In the genomic region with DNA sequence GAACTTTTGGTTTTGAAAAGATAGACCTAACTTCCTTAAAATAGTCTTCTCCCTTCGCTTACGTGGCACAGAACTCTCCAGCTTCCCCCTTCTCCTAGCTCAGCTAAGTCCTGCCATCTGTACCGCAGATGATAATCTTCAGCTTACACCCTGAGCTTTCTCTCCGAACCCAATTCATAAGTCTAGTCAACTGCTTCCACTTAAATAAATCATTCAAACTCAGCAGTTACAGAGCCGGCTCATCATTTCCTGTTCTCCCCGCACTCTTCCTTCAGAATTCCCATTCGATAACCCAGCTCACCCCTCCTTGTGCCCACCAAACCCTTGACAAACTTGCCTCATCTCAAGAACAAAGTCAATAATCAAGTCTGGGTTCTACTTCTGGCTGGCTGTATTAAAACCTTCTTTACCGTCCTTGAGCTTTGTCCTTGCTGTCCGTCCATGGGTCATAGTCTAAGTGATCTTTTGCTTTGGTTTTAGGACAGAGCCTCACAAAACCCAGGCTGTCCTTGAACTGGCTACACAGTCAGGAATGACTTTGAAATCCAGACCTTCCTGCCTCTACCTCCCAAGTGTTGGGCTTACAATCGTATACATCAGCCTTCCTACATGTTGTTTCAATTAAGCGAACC, we compare ENCODE assay signal across 8 mouse cellular contexts. TPM values are rescaled to one million over a fixed set of nuclear protein-coding genes. Genes with fewer than 3 reads are reported as not detected.
DNase-seq lines count a peak whose midpoint lies in the region; ATAC-seq and TF ChIP-seq lines count a peak whose summit lies in the region.

No protein-coding gene starts in this region.

- no peak for TF ChIP-seq POLR2A in cortical plate, adult 2 months (IDR thresholded peaks at IDR 0.05; ENCODE audit: extremely low read depth, insufficient read depth, low read length)

- 0 out of 2 replicates have a peak overlapping the region, but pooled peaks have one; percentile 40 for H3K27ac ChIP-seq in kidney, embryonic 16.5 days (ENCODE audit: low read length)
- H3K27ac ChIP-seq in cortical plate, adult 2 months (ENCODE audit: insufficient read depth, low read length), result no peak overlapping the region
- no peak overlapping the region; the same call in 1 of the 2 replicates for H3K27ac ChIP-seq in hindbrain, embryonic 16.5 days (ENCODE audit: low read depth, low read length)
- H3K27ac ChIP-seq in midbrain, embryonic 16.5 days (ENCODE audit: low read length), result no peak overlapping the region

- no peak for ATAC-seq in kidney, embryonic 16.5 days (ENCODE audit: low FRiP score, low TSS enrichment)
- no peak for ATAC-seq in hindbrain, embryonic 16.5 days
- ATAC-seq in midbrain, embryonic 16.5 days, result no peak

- no peak for DNase-seq in kidney, adult 8-10 months
- no peak for DNase-seq in left cerebral cortex, adult 18-20 months (ENCODE audit: low spot score in 2 of 2)
- no peak for DNase-seq in urinary bladder, postnatal 25 days (ENCODE audit: low spot score)
- DNase-seq in left cerebral cortex, postnatal 4 days, result no peak

- peak overlapping the region; percentile 86 for H3K9ac ChIP-seq in kidney, embryonic 16.5 days (replicated peaks; ENCODE audit: low read length)
- peak overlapping the region; percentile 72 for H3K9ac ChIP-seq in hindbrain, embryonic 16.5 days (ENCODE audit: low read depth, low read length)
- H3K9ac ChIP-seq in midbrain, embryonic 16.5 days (ENCODE audit: low read depth, low read length), result peak overlapping the region; percentile 72

- intact Hi-C loops in left cerebral cortex, postnatal 4 days (cut with DNase I), result no loop called here

- peaks cover 5% of the 10 kb centered on the region; the same call in 1 of the 2 replicates for H3K9me3 ChIP-seq in kidney, embryonic 16.5 days (ENCODE audit: low read length)
- peaks cover 5% of the 10 kb centered on the region for H3K9me3 ChIP-seq in hindbrain, embryonic 16.5 days (ENCODE audit: control insufficient read depth, low read length)
- no peaks in the 10 kb centered on the region; the same call in 1 of the 2 replicates for H3K9me3 ChIP-seq in midbrain, embryonic 16.5 days (replicated peaks; ENCODE audit: control insufficient read depth, low read length, poor library complexity, severe bottlenecking)

- peak overlapping the region; percentile 82 for H3K4me3 ChIP-seq in kidney, embryonic 16.5 days (ENCODE audit: low read length)
- peak overlapping the region; percentile 47 for H3K4me3 ChIP-seq in cortical plate, adult 2 months (ENCODE audit: insufficient read depth, low read length)
- peak overlapping the region; percentile 71 for H3K4me3 ChIP-seq in hindbrain, embryonic 16.5 days (ENCODE audit: low read length)
- H3K4me3 ChIP-seq in midbrain, embryonic 16.5 days (ENCODE audit: low read depth, low read length), result peak overlapping the region; percentile 63

- WGBS in kidney, embryonic 16.5 days, result 57% methylated on average over 11 of the region's 11 CpGs
- WGBS in hindbrain, embryonic 16.5 days, result 68% methylated on average over 11 of the region's 11 CpGs
- WGBS in midbrain, embryonic 16.5 days, result 72% methylated on average over 11 of the region's 11 CpGs

- peaks cover 13% of the 10 kb centered on the region for H3K4me1 ChIP-seq in kidney, embryonic 16.5 days (ENCODE audit: insufficient read depth, low read length)
- H3K4me1 ChIP-seq in cortical plate, adult 2 months (ENCODE audit: control insufficient read depth, insufficient read depth, low read length), result peaks cover 3% of the 10 kb centered on the region; the same call in 1 of the 2 replicates
- peaks cover 12% of the 10 kb centered on the region for H3K4me1 ChIP-seq in hindbrain, embryonic 16.5 days (ENCODE audit: control insufficient read depth, insufficient read depth, low read depth, low read length)
- H3K4me1 ChIP-seq in midbrain, embryonic 16.5 days (ENCODE audit: control insufficient read depth, insufficient read depth, low read length), result peaks cover 10% of the 10 kb centered on the region

- H3K27me3 ChIP-seq in kidney, embryonic 16.5 days (ENCODE audit: insufficient read depth, low read length), result no peaks in the 10 kb centered on the region
- no peaks in the 10 kb centered on the region for H3K27me3 ChIP-seq in hindbrain, embryonic 16.5 days (replicated peaks; ENCODE audit: control insufficient read depth, insufficient read depth, low read length)
- H3K27me3 ChIP-seq in midbrain, embryonic 16.5 days (ENCODE audit: control insufficient read depth, insufficient read depth, low read depth, low read length), result no peaks in the 10 kb centered on the region

- peaks cover 22% of the 10 kb centered on the region for H3K36me3 ChIP-seq in kidney, embryonic 16.5 days (ENCODE audit: insufficient read depth, low read length)
- H3K36me3 ChIP-seq in hindbrain, embryonic 16.5 days (ENCODE audit: control insufficient read depth, insufficient read depth, low read length), result peaks cover 9% of the 10 kb centered on the region
- H3K36me3 ChIP-seq in midbrain, embryonic 16.5 days (ENCODE audit: control insufficient read depth, insufficient read depth, low read length), result peaks cover 3% of the 10 kb centered on the region

- no peak for TF ChIP-seq CTCF in cortical plate, adult 2 months (IDR thresholded peaks at IDR 0.05; ENCODE audit: extremely low read depth, insufficient read depth, low read length)

- H3K4me2 ChIP-seq in kidney, embryonic 16.5 days (replicated peaks; ENCODE audit: low read depth, low read length), result peak overlapping the region; percentile 78
- H3K4me2 ChIP-seq in hindbrain, embryonic 16.5 days (ENCODE audit: low read length), result peak overlapping the region; percentile 86
- H3K4me2 ChIP-seq in midbrain, embryonic 16.5 days (ENCODE audit: low read length), result peak overlapping the region; percentile 72

RNA-seq across cellular contexts. Expression of a gene that starts 0.6 kb away (rescaled TPM):
- polyA plus RNA-seq in kidney, embryonic 16.5 days (2015; fragmentation: Nextera tagmentation; extraction: Ambion mirVana), result 72.9 and 84.2 TPM in 2 replicates
- 64.2 and 64.6 TPM in 2 replicates for polyA plus RNA-seq in cortical plate, adult 2 months (2012; rRNA removed)
- polyA plus RNA-seq in hindbrain, embryonic 16.5 days (2015; fragmentation: Nextera tagmentation; extraction: Ambion mirVana), result 60.8 and 63.1 TPM in 2 replicates
- 62.4 and 63.5 TPM in 2 replicates for polyA plus RNA-seq in midbrain, embryonic 16.5 days (2015; fragmentation: Nextera tagmentation; extraction: Ambion mirVana)
- 10 to 100 TPM; 56.4 to 58.1 TPM for total RNA-seq in left cerebral cortex, adult 18-20 months (2021)
- 10 to 100 TPM; 38.8 to 44.1 TPM for total RNA-seq in left cerebral cortex, postnatal 4 days (2021)

RNA-seq across cellular contexts. Expression of a gene that starts 0.9 kb away (rescaled TPM):
- polyA plus RNA-seq in kidney, embryonic 16.5 days (2015; fragmentation: Nextera tagmentation; extraction: Ambion mirVana), result 6.0 and 6.5 TPM in 2 replicates
- 7.0 and 8.2 TPM in 2 replicates for polyA plus RNA-seq in cortical plate, adult 2 months (2012; rRNA removed)
- 6.3 and 8.1 TPM in 2 replicates for polyA plus RNA-seq in hindbrain, embryonic 16.5 days (2015; fragmentation: Nextera tagmentation; extraction: Ambion mirVana)
- polyA plus RNA-seq in midbrain, embryonic 16.5 days (2015; fragmentation: Nextera tagmentation; extraction: Ambion mirVana), result 6.9 and 7.3 TPM in 2 replicates
- 1 to 10 TPM; 2.0 to 2.4 TPM for total RNA-seq in left cerebral cortex, adult 18-20 months (2021)
- 1 to 10 TPM; 3.1 to 3.6 TPM for total RNA-seq in left cerebral cortex, postnatal 4 days (2021)

RNA-seq across cellular contexts. Expression of a gene that starts 23.1 kb away (rescaled TPM):
- polyA plus RNA-seq in kidney, embryonic 16.5 days (2015; fragmentation: Nextera tagmentation; extraction: Ambion mirVana), result 0.52 and 0.86 TPM in 2 replicates
- 0.38 and 0.45 TPM in 2 replicates for polyA plus RNA-seq in cortical plate, adult 2 months (2012; rRNA removed)
- 0.54 and 0.84 TPM in 2 replicates for polyA plus RNA-seq in hindbrain, embryonic 16.5 days (2015; fragmentation: Nextera tagmentation; extraction: Ambion mirVana)
- 0.49 and 1.1 TPM in 2 replicates for polyA plus RNA-seq in midbrain, embryonic 16.5 days (2015; fragmentation: Nextera tagmentation; extraction: Ambion mirVana)
- under 1 TPM; 0.26 to 0.30 TPM for total RNA-seq in left cerebral cortex, adult 18-20 months (2021)
- total RNA-seq in left cerebral cortex, postnatal 4 days (2021), result under 1 TPM; 0.32 to 0.62 TPM

RNA-seq across cellular contexts. Expression of a gene that starts 29.6 kb away (rescaled TPM):
- polyA plus RNA-seq in kidney, embryonic 16.5 days (2015; fragmentation: Nextera tagmentation; extraction: Ambion mirVana), result 24.4 and 24.5 TPM in 2 replicates
- 12.7 and 13.4 TPM in 2 replicates for polyA plus RNA-seq in cortical plate, adult 2 months (2012; rRNA removed)
- 37.3 and 44.0 TPM in 2 replicates for polyA plus RNA-seq in hindbrain, embryonic 16.5 days (2015; fragmentation: Nextera tagmentation; extraction: Ambion mirVana)
- polyA plus RNA-seq in midbrain, embryonic 16.5 days (2015; fragmentation: Nextera tagmentation; extraction: Ambion mirVana), result 46.8 and 48.2 TPM in 2 replicates
- total RNA-seq in left cerebral cortex, adult 18-20 months (2021), result 1 to 10 TPM; 6.8 to 9.5 TPM
- 1 to 10 TPM; 5.0 to 8.0 TPM for total RNA-seq in left cerebral cortex, postnatal 4 days (2021)

RNA-seq across cellular contexts. Expression of a gene that starts 41.5 kb away (rescaled TPM):
- not detected in 2 replicates for polyA plus RNA-seq in kidney, embryonic 16.5 days (2015; fragmentation: Nextera tagmentation; extraction: Ambion mirVana)
- 0.25 and 0.44 TPM in 2 replicates for polyA plus RNA-seq in cortical plate, adult 2 months (2012; rRNA removed)
- polyA plus RNA-seq in hindbrain, embryonic 16.5 days (2015; fragmentation: Nextera tagmentation; extraction: Ambion mirVana), result 0.19 and 0.20 TPM in 2 replicates
- 0.10 and 0.22 TPM in 2 replicates for polyA plus RNA-seq in midbrain, embryonic 16.5 days (2015; fragmentation: Nextera tagmentation; extraction: Ambion mirVana)
- total RNA-seq in left cerebral cortex, adult 18-20 months (2021), result 1 to 10 TPM; 1.2 to 1.3 TPM
- 1 to 10 TPM; 1.1 to 1.2 TPM for total RNA-seq in left cerebral cortex, postnatal 4 days (2021)
